Mouse (Mus musculus) adrenal gland, postnatal 14 days (tissue): Measurements from ENCODE around the gene Alcam. TPM values are rescaled to one million over a fixed set of nuclear protein-coding genes. Genes with fewer than 3 reads are reported as not detected.

Experiments
- DNase-seq: peaks from one replicate; pipeline ENCODE4 v3.0.0; 2021; ENCODE audit warnings: mixed read lengths
- long read RNA-seq, 2 experiments: library from polyadenylated mRNA; stranded (forward); transcript quantifications; one replicate each; pipeline ENCODE4 v2.0.0; 2021
- total RNA-seq: library from RNA; stranded (reverse); gene quantifications from 2 replicates; pipeline ENCODE4 v1.2.3, GENCODE M21; 2021

Gene Alcam
- 37.9 and 43.7 TPM in 2 replicates for total RNA-seq
- long read RNA-seq, experiment 1, partial matches to known transcripts: 0 of 2 reads
- long read RNA-seq, experiment 1, other reads (novel, unspliced or antisense): 2 of 2 reads
- long read RNA-seq, experiment 2, full-length matches to known transcripts: 2 of 5 reads
- long read RNA-seq, experiment 2, partial matches to known transcripts: 1 of 5 reads
- long read RNA-seq, experiment 2, other reads (novel, unspliced or antisense): 2 of 5 reads

- DNase-seq: peak; percentile 38
Observed at GRCm38 (mm10) chr16:52453971-52454514, at the start of gene Alcam. Gene Alcam, minus strand, starts transcription at chr16:52454074.

DNA sequence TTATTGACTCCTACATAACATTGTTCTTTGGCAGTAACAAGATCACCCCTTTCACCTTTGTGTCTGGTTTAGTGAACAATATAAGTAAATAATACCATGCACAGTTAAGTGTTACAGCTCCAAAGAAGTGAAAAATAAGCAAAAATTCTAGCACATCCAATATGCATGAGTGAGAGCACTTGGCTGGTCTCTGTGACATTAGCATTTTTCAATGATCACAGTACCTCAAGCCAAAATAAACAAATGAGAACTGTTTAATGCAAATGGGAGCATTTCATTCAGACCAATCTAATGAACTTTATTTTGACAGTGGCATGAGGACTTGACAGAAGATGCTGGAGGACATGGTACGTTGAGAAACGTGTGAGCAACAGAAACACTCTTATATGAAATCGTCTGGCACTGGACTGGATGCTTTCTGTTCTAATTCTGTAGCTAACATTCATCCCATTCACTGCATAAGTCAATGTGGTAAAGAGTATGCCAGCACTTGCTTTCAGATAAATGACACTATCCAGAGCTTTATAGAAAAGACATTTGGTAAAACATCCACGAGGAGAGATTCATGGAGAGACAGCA lies 45.0 kb upstream of the Alcam start:
- no peak for DNase-seq

GRCm38 (mm10) chr16:52490542-52490941 lies 36.7 kb upstream of the Alcam start:
- no peak for DNase-seq

GRCm38 (mm10) chr16:52474235-52474634 lies 20.4 kb upstream of the Alcam start:
- DNase-seq: no peak

DNA sequence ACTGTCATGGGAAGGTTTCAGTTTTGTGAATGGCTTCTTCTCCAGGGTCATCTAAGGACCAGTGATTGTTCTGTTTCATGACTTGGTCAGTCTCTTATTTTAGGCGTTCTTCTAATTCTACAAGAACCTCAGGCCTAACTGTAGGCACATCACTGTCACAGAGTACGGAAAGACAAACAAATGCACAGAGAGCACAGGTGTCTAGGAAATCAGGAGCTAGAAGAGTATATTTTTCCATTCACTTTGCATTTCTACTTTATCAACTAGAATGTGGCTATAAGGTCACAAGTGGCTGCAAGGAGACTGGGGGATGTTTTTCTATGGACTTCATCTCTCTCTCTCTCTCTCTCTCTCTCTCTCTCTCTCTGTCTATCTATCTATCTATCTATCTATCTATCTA lies 19.2 kb upstream of the Alcam start:
- no peak for DNase-seq

- no peak for DNase-seq
Observed at GRCm38 (mm10) chr16:52472635-52473034, 18.8 kb upstream of the Alcam start.

GRCm38 (mm10) chr16:52472059-52472458 lies 18.2 kb upstream of the Alcam start:
- no peak for DNase-seq

DNA sequence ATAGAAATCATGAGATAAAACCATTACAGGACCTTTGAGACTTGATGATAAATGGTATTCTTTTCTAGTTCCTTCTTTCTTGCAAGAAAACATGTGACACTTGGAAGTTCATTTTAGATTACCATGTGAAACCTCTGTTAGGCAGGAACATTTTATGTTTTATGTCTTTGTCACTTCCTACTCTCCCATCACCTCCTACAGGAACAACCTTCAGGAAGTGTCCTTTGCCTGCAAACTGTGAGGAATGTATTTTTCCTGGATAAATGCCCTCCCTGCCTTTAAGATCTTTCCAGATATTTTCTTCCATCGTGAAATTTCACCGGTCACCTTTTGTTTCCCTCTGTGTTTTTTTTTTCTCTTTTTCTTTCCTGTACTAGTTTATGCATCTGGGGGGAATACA lies 17.0 kb upstream of the Alcam start:
- no peak for DNase-seq

DNA sequence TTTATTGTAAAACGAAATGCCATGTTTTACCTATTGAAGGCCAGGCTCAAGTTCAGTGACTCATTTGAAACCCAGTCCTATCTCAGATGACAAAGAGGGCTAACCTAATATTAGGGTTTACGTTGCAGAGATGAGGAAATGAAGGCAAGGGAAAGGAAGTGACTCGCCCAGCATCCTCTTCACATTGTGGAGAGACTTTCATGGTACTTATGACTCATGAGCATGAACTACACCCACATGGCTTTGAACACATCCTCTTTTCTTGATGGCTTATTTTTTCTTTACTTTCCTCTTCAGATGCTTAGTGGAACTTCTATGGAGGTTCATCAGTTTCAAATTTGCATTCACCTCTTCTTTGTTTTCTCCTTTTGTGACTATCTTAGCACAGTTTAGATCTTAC lies 16.4 kb upstream of the Alcam start:
- no peak for DNase-seq

- no peak for DNase-seq
Observed at GRCm38 (mm10) chr16:52468426-52468825, 14.6 kb upstream of the Alcam start.

GRCm38 (mm10) chr16:52466770-52467169 lies 12.9 kb upstream of the Alcam start:
- DNase-seq: no peak

- no peak for DNase-seq
Observed at GRCm38 (mm10) chr16:52464597-52464996, 10.7 kb upstream of the Alcam start.

DNA sequence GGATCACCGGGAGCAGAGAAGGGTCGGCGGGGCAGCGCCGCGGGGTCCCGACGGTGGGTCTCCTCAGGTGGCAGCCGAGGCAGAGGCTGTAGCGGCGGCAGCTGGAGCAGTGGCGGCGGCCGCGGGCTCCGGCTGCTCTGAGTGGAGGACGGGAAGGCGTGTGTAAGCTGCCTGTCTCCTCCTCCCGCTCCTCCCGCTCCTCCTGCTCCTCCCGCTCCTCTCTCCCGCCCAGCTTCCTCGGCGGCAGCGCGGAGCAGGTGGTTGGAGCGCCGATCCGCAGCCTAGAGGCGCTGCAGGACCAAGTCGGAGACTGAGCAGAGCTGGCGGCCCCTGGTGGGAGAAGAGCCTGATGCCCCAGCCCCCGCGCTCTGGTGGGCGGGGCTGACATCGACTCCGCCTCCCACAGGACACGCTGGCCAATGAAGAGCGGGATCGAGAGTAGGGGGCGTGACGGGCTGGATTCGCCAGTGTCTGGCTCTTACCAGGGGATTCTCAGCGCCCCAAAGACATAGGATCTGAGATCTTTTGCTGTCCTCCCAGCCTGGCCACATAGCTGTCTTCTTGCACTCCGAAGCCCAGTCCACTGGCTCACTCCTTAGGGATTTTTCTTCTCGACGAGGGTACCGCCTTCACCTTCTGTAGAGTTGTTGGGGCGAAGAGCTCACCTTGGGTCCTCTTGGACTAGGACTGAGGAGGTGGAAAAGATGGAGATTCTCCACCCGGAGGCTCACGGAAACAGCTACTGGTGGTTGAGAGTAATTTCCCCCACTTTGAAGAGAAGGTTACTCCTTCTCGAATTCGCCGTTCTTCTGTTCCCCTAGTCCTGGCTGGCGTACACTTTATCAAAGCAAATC lies 785 bp downstream of the Alcam start:
- peak; percentile 96 for DNase-seq

- DNase-seq: no peak
Observed at GRCm38 (mm10) chr16:52452477-52452831, 1.4 kb downstream of the Alcam start.

DNA sequence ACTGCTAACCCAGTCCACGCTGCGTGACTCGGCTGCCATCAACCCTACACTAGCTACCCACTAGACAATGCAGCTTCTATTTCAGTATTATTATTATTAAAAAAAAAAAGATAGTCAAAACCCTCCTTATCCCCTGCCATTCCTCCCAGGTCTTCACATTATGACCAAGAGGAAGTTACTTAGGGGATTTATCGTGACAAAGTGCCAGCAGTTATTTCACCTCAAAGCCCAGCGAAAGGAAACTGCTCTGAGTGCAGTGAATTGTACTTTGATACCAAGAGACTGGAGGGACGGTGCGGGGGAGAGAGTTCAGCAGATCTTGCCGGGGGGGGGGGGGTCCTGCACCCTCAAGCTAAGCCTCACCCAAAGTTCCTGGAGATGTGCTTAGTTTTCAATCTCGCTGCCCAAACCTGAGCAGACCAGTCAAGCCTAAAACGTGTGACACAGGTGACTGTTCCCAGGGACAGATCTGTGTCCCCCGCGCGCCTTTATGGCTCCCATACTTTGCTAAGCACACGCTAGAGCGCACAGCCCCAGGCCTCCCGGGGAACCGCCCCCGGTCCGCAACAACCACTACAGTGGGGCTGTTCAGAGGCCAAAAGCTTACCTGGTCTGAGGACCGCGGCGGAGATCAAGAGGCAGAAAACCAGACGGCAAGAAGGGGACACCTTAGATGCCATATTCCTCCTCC lies 1.9 kb downstream of the Alcam start:
- peak; percentile 24 for DNase-seq

- peak; percentile 26 for DNase-seq
Observed at GRCm38 (mm10) chr16:52451101-52451785, 2.6 kb downstream of the Alcam start.

GRCm38 (mm10) chr16:52450245-52451100 lies 3.4 kb downstream of the Alcam start:
- peak; percentile 36 for DNase-seq

DNA sequence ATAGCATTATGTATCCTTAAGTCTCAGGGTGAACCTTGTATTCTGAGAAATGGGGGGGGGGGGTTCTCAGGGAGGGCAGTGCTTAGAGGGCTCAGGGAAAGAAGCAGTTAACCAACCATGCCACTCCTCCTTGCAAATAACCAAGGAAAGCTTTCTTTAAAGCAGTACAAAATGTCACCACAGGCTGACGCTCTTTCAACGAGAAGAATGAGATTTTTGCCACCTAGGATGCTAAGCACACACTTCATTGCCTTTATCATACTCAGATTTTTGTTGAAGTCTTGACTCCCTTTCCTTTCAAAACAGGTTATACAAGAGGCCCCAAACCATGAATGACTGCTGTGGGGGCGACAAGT lies 4.0 kb downstream of the Alcam start:
- DNase-seq: no peak

DNA sequence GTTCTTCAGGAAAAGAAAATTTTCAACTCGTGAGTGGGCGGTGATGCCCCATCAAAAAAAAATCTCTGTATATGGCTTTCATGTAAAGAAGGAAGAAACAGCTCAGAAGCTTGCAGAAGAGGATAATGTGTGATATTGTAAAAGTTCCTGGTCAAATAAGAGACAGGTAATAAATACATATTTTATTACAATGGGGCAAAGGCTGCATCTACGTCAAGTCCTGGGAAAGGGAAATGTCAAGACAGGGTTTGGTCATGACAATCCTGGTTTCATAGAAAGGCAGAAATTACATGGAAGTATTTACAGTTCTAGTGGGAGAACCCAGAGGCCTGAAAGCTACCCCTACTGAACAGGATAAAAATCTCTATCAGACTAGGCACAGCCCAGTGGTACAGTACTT lies 7.9 kb downstream of the Alcam start:
- no peak for DNase-seq

GRCm38 (mm10) chr16:52443635-52444505 lies 10.0 kb downstream of the Alcam start:
- no peak for DNase-seq
